9 mouse cellular contexts compared by ENCODE assay signal in genomic region chr6:100539698-100540097, GRCm38 (mm10).
A peak's percentile ranks its signal among the peaks of the same experiment; 100 is the strongest.
DNase-seq lines count a peak whose midpoint lies in the region; TF ChIP-seq lines count a peak whose summit lies in the region.
"Had no signal": no experiment of that assay in that cellular context is flagged by ENCODE, and none has a peak within 500 bp of the region (broad histone marks: within the 10 kb centered on the region; RNA-seq: fewer than 3 reads in every experiment).

No protein-coding gene starts in this region.

- no peaks in the 10 kb centered on the region for H3K9me3 ChIP-seq in ES-Bruce4 (replicated peaks; ENCODE audit: control insufficient read depth, insufficient read depth, low read length, poor library complexity, severe bottlenecking)
- H3K9me3 ChIP-seq in hindbrain, embryonic 10.5 days: no peaks in the 10 kb centered on the region

- no peak for DNase-seq in kidney, adult 2 months
- no peak for DNase-seq in kidney, postnatal 14 days
- peak; percentile 17 for DNase-seq in 416B (ENCODE audit: low read depth)
- DNase-seq in induced T-regulatory cell, adult 2 months (ENCODE audit: low read depth): peak; percentile 20
- no peak for DNase-seq in hindbrain, embryonic 10.5 days (ENCODE audit: low spot score)
- no peak for DNase-seq in c-Kit-positive CD71-positive TER-119-positive erythroid progenitor cells, embryonic 14.5 days (ENCODE audit: low spot score)
- DNase-seq in spleen, adult 12 weeks (ENCODE audit: low spot score): no peak

- no peak for TF ChIP-seq POLR2A in kidney, adult 2 months (IDR thresholded peaks at IDR 0.05; ENCODE audit: low read depth, low read length)
- TF ChIP-seq POLR2A in ES-Bruce4 (IDR thresholded peaks at IDR 0.05; ENCODE audit: insufficient read depth, low read length): no peak

- no peak overlapping the region for H3K27ac ChIP-seq in kidney, adult 2 months (ENCODE audit: insufficient read depth, low read depth, low read length)
- H3K27ac ChIP-seq in ES-Bruce4 (ENCODE audit: insufficient read depth, low read length): no peak overlapping the region
- no peak overlapping the region for H3K27ac ChIP-seq in hindbrain, embryonic 10.5 days

- no peaks in the 10 kb centered on the region for H3K36me3 ChIP-seq in kidney, adult 2 months (ENCODE audit: control insufficient read depth, insufficient read depth, low read length)
- no peaks in the 10 kb centered on the region for H3K36me3 ChIP-seq in ES-Bruce4 (ENCODE audit: control insufficient read depth, insufficient read depth, low read length, poor library complexity, severe bottlenecking)
- no peaks in the 10 kb centered on the region for H3K36me3 ChIP-seq in hindbrain, embryonic 10.5 days

- 44% methylated on average over 4 of the region's 4 CpGs for WGBS in kidney, adult 2 months
- WGBS in hindbrain, embryonic 10.5 days: 47% methylated on average over 4 of the region's 4 CpGs

- H3K27me3 ChIP-seq in kidney, adult 2 months (replicated peaks; ENCODE audit: control insufficient read depth, insufficient read depth, low read length): no peaks in the 10 kb centered on the region
- H3K27me3 ChIP-seq in ES-Bruce4 (ENCODE audit: control insufficient read depth, insufficient read depth, low read length, poor library complexity, severe bottlenecking): no peaks in the 10 kb centered on the region
- peaks cover 72% of the 10 kb centered on the region for H3K27me3 ChIP-seq in hindbrain, embryonic 10.5 days (ENCODE audit: insufficient read depth, poor library complexity, severe bottlenecking)

- peak; percentile 55 for TF ChIP-seq CTCF in kidney, adult 2 months (conservative IDR thresholded peaks at IDR 0.05; ENCODE audit: insufficient read depth, insufficient read length, low read depth, low read length)
- peak; percentile 17 for TF ChIP-seq CTCF in ES-Bruce4 (IDR thresholded peaks at IDR 0.05; ENCODE audit: low read depth, low read length)

- H3K4me1 ChIP-seq in kidney, adult 2 months (ENCODE audit: control insufficient read depth, insufficient read depth, low read length): no peaks in the 10 kb centered on the region
- peaks cover 2% of the 10 kb centered on the region for H3K4me1 ChIP-seq in ES-Bruce4 (ENCODE audit: control insufficient read depth, insufficient read depth, low read length)
- peaks cover 23% of the 10 kb centered on the region for H3K4me1 ChIP-seq in hindbrain, embryonic 10.5 days (replicated peaks)

- no peak overlapping the region for H3K9ac ChIP-seq in ES-Bruce4 (ENCODE audit: low read depth, poor library complexity, severe bottlenecking)

- H3K4me3 ChIP-seq in kidney, adult 2 months (ENCODE audit: insufficient read depth, low read depth, low read length): no peak overlapping the region
- H3K4me3 ChIP-seq in ES-Bruce4 (ENCODE audit: low read depth, low read length): no peak overlapping the region
- H3K4me3 ChIP-seq in hindbrain, embryonic 10.5 days: no peak overlapping the region
- H3K4me3 ChIP-seq: erythroblast, embryonic 14.5 days had no signal

- no peak for TF ChIP-seq EP300 in ES-Bruce4 (IDR thresholded peaks at IDR 0.05; ENCODE audit: insufficient read depth, low read depth, low read length)

Comparison
In these comparisons a context has a peak if more than half of its experiments do, and no peak if none do; other contexts are left out.
1. DNase-seq: peak in 416B (single experiment) and induced T-regulatory cell, adult 2 months (single experiment); none in kidney, adult 2 months (single experiment), kidney, postnatal 14 days (single experiment), hindbrain, embryonic 10.5 days (single experiment), c-Kit-positive CD71-positive TER-119-positive erythroid progenitor cells, embryonic 14.5 days (single experiment) and spleen, adult 12 weeks (single experiment).